Mouse (Mus musculus) lung, embryonic 16.5 days (tissue): ENCODE measurements at regions not wholly inside any gene's neighbourhood (a gene's known extent, or its start where the extent isn't known, plus 50 kb on each side); places are given as distances from the start of the nearest gene placed in this dataset.

ENCODE experiments used
- ATAC-seq: fragments of 200-750 bp; cut with Nextera tagmentation; 2 replicates; pipeline ENCODE4 v1.8.0; 2017; ENCODE audit warnings: low read depth, mild to moderate bottlenecking, moderate library complexity
- H3K27ac ChIP-seq: fragments of 300-500 bp; sonication (generic); 2 replicates; pipeline ENCODE4 v1.5.1; 2014; ENCODE audit warnings: mild to moderate bottlenecking, control low read depth, low read length
- H3K27me3 ChIP-seq: fragments of 300-500 bp; sonication (generic); 2 replicates; pipeline ENCODE4 v1.6.1; 2014; ENCODE audit warnings: low read depth, low read length, mixed read lengths; ENCODE audit not compliant: control insufficient read depth, insufficient read depth
- H3K36me3 ChIP-seq: fragments of 300-500 bp; sonication (generic); 2 replicates; pipeline ENCODE4 v1.6.1; 2014; ENCODE audit warnings: low read length; ENCODE audit not compliant: control insufficient read depth, insufficient read depth
- H3K4me1 ChIP-seq: fragments of 300-500 bp; sonication (generic); replicated peaks from 2 replicates; pipeline ENCODE4 v1.6.1; 2014; ENCODE audit warnings: low read length, mixed read lengths; ENCODE audit not compliant: control insufficient read depth, insufficient read depth
- H3K4me2 ChIP-seq: fragments of 300-500 bp; sonication (generic); 2 replicates; pipeline ENCODE4 v1.6.1; 2014; ENCODE audit warnings: low read depth, low read length, control low read depth
- H3K4me3 ChIP-seq: fragments of 300-500 bp; sonication (generic); 2 replicates; pipeline ENCODE4 v1.5.1; 2014; ENCODE audit warnings: mild to moderate bottlenecking, low read length, control low read depth
- H3K9ac ChIP-seq: fragments of 300-500 bp; sonication (generic); 2 replicates; pipeline ENCODE4 v1.6.1; 2014; ENCODE audit warnings: low read length, control low read depth
- H3K9me3 ChIP-seq: fragments of 300-500 bp; sonication (generic); 2 replicates; pipeline ENCODE4 v1.6.1; 2016; ENCODE audit warnings: low read length; ENCODE audit not compliant: control insufficient read depth
- WGBS: fragments of 180-500 bp; shearing (Covaris S2); extraction: QIAGEN DNeasy Blood & Tissue Kit; methylation state at CpG from one replicate; pipeline ENCODE4 v1.1.7; 2014; 5-methylcytosine and 5-hydroxymethylcytosine counted together

- Histone ChIP-seq H3K4me3 (no peak overlapping the region), H3K27ac (no peak overlapping the region), H3K4me1 (no peaks in the 10 kb centered on the region), H3K9ac (no peak overlapping the region), H3K4me2 (no peak overlapping the region), H3K36me3 (no peaks in the 10 kb centered on the region), H3K27me3 (no peaks in the 10 kb centered on the region), H3K9me3 (no peaks in the 10 kb centered on the region)
- WGBS, result 74% methylated on average over 4 of the region's 4 CpGs
- ATAC-seq, result no peak
Observed at GRCm38 (mm10) chr13:72852896-72853295, 224.3 kb downstream of the Irx2 start.

- no peak overlapping the region for H3K9ac ChIP-seq
- no peak overlapping the region for H3K4me3 ChIP-seq
- H3K4me1 ChIP-seq, result no peaks in the 10 kb centered on the region
- H3K27ac ChIP-seq, result no peak overlapping the region
- ATAC-seq, result no peak
- no peaks in the 10 kb centered on the region for H3K36me3 ChIP-seq
- H3K9me3 ChIP-seq, result no peaks in the 10 kb centered on the region
- no peaks in the 10 kb centered on the region for H3K27me3 ChIP-seq
- H3K4me2 ChIP-seq, result no peak overlapping the region
Observed at GRCm38 (mm10) chr13:72875921-72876320, 247.3 kb downstream of the Irx2 start.

- ATAC-seq, result no peak
- Histone ChIP-seq H3K4me1 (no peaks in the 10 kb centered on the region), H3K4me2 (no peak overlapping the region), H3K27me3 (no peaks in the 10 kb centered on the region), H3K9ac (no peak overlapping the region), H3K36me3 (no peaks in the 10 kb centered on the region), H3K4me3 (no peak overlapping the region), H3K9me3 (no peaks in the 10 kb centered on the region), H3K27ac (no peak overlapping the region)
- WGBS, result 40% methylated on average over 11 of the region's 11 CpGs
Observed at GRCm38 (mm10) chr13:72894982-72895381, 266.4 kb downstream of the Irx2 start.

GRCm38 (mm10) chr13:72902576-72902975 lies 274.0 kb downstream of the Irx2 start:
- no peak for ATAC-seq

GRCm38 (mm10) chr13:72918895-72919294 lies 290.3 kb downstream of the Irx2 start:
- 51% methylated on average over 4 of the region's 4 CpGs for WGBS
- Histone ChIP-seq H3K27ac (no peak overlapping the region), H3K4me1 (no peaks in the 10 kb centered on the region), H3K36me3 (no peaks in the 10 kb centered on the region), H3K9me3 (no peaks in the 10 kb centered on the region), H3K9ac (no peak overlapping the region), H3K4me3 (no peak overlapping the region), H3K27me3 (no peaks in the 10 kb centered on the region), H3K4me2 (no peak overlapping the region)
- ATAC-seq, result no peak

More at GRCm38 (mm10) chr13:72902576-72902975, 274.0 kb downstream of the Irx2 start:
- H3K9ac ChIP-seq, result no peak overlapping the region
- no peaks in the 10 kb centered on the region for H3K27me3 ChIP-seq
- WGBS, result 30% methylated on average over 2 of the region's 2 CpGs
- no peaks in the 10 kb centered on the region for H3K9me3 ChIP-seq
- no peak overlapping the region for H3K27ac ChIP-seq
- H3K4me3 ChIP-seq, result no peak overlapping the region
- H3K36me3 ChIP-seq, result no peaks in the 10 kb centered on the region
- no peaks in the 10 kb centered on the region for H3K4me1 ChIP-seq
- no peak overlapping the region for H3K4me2 ChIP-seq

- H3K27me3 ChIP-seq, result no peaks in the 10 kb centered on the region
- H3K4me1 ChIP-seq, result no peaks in the 10 kb centered on the region
- no peak overlapping the region for H3K4me3 ChIP-seq
- 30% methylated on average over 1 of the region's 1 CpGs for WGBS
- H3K27ac ChIP-seq, result no peak overlapping the region
- no peaks in the 10 kb centered on the region for H3K36me3 ChIP-seq
- H3K4me2 ChIP-seq, result no peak overlapping the region
- no peak overlapping the region for H3K9ac ChIP-seq
- H3K9me3 ChIP-seq, result no peaks in the 10 kb centered on the region
- no peak for ATAC-seq
Observed at GRCm38 (mm10) chr13:72920368-72920767, 291.7 kb downstream of the Irx2 start.

- ATAC-seq, result no peak
- no peaks in the 10 kb centered on the region for H3K9me3 ChIP-seq
- no peak overlapping the region for H3K9ac ChIP-seq
- no peak overlapping the region for H3K27ac ChIP-seq
- H3K4me3 ChIP-seq, result no peak overlapping the region
- H3K4me1 ChIP-seq, result no peaks in the 10 kb centered on the region
- 9% methylated on average over 6 of the region's 6 CpGs for WGBS
- no peaks in the 10 kb centered on the region for H3K27me3 ChIP-seq
- H3K4me2 ChIP-seq, result no peak overlapping the region
- no peaks in the 10 kb centered on the region for H3K36me3 ChIP-seq
Observed at GRCm38 (mm10) chr13:72924560-72925135, 296.0 kb downstream of the Irx2 start.

DNA sequence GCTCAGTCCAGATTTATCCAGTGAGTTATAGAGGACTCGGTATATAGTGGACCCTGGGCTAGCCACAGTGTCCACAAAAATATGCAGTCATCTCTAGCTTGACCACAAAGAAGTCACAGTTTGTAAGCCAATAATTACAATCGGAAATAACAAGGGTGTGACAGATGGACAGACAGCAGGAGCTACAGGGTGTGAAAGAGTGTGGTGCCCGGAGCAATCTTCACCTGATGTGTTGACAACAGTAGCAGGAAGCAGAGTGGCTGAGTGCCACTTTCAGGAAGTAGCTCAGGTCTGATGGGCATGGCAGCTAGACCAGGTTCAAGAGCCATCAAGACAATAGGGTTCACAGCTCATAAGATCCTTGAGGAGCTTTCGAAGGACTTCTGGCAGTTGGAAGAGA lies 308.6 kb downstream of the Irx2 start:
- no peak for ATAC-seq
- Histone ChIP-seq H3K27ac (no peak overlapping the region), H3K4me3 (no peak overlapping the region), H3K9me3 (no peaks in the 10 kb centered on the region), H3K4me2 (no peak overlapping the region), H3K36me3 (no peaks in the 10 kb centered on the region), H3K27me3 (no peaks in the 10 kb centered on the region), H3K9ac (no peak overlapping the region), H3K4me1 (no peaks in the 10 kb centered on the region)
- 72% methylated on average over 4 of the region's 4 CpGs for WGBS

GRCm38 (mm10) chr13:72938156-72938874 lies 309.7 kb downstream of the Irx2 start:
- no peak overlapping the region for H3K9ac ChIP-seq
- no peak for ATAC-seq
- H3K4me2 ChIP-seq, result no peak overlapping the region
- H3K27me3 ChIP-seq, result no peaks in the 10 kb centered on the region
- H3K36me3 ChIP-seq, result no peaks in the 10 kb centered on the region
- H3K4me3 ChIP-seq, result no peak overlapping the region
- 29% methylated on average over 13 of the region's 13 CpGs for WGBS
- no peak overlapping the region for H3K27ac ChIP-seq
- H3K4me1 ChIP-seq, result no peaks in the 10 kb centered on the region
- no peaks in the 10 kb centered on the region for H3K9me3 ChIP-seq
